8 mouse cellular contexts compared by ENCODE assay signal in the genomic region with DNA sequence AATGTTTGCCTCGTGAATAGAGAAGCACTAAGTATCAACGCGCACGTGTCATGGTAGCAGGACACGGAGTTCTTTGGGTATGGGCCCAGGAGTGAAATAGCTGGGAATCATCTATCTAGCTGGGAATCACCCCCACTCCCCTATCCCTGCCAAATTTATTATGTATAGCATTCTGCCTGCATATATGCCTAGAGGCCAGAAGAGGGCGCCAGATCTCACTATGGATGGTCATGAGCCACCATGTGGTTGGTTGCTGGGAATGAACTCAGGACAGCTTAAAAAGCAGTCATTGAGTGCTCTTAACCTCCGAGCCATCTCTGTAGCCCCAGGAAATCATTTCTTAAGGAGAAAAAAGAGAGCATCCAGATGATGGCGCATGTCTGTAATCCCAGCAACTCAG. TPM values are rescaled to one million over a fixed set of nuclear protein-coding genes. Genes with fewer than 3 reads are reported as not detected.
DNase-seq lines count a peak whose midpoint lies in the region; ATAC-seq lines count a peak whose summit lies in the region.

No protein-coding gene starts in this region.

- ATAC-seq in erythroblast, adult 5-6 weeks (replicated peaks; ENCODE audit: low FRiP score, poor library complexity, severe bottlenecking): peak; percentile 78

- peak; percentile 53 to 67 for DNase-seq in cerebellum, adult 18-20 months
- DNase-seq in cerebellum, adult 11-12 months: no peak
- peak; percentile 64 to 65 for DNase-seq in kidney, postnatal 4 days
- no peak for DNase-seq in kidney, adult 8-10 months
- DNase-seq in NIH3T3 (ENCODE audit: low read depth): peak; percentile 72
- DNase-seq in natural killer cell, adult 2 months (ENCODE audit: low spot score in 2 of 2): peak; percentile 51 to 61
- no peak for DNase-seq in ovary, postnatal 36 days (ENCODE audit: low spot score)

RNA-seq across cellular contexts. Expression of a gene that starts 30.0 kb away (rescaled TPM):
- total RNA-seq in erythroblast, adult 5-6 weeks (2015; ENCODE audit: low replicate concordance): 2.1 and 6.9 TPM in 2 replicates
- 4.5 and 6.4 TPM in 2 replicates for total RNA-seq in erythroblast, adult 5-6 weeks (2017; ENCODE audit: low replicate concordance)

RNA-seq across cellular contexts. Expression of a gene that starts 49.5 kb away (rescaled TPM):
- 79.8 and 80.1 TPM in 2 replicates for total RNA-seq in erythroblast, adult 5-6 weeks (2015; ENCODE audit: low replicate concordance)
- 73.5 and 75.2 TPM in 2 replicates for total RNA-seq in erythroblast, adult 5-6 weeks (2017; ENCODE audit: low replicate concordance)

Comparison
In these comparisons a context has a peak if more than half of its experiments do, and no peak if none do; other contexts are left out.
1. DNase-seq: peak in cerebellum, adult 18-20 months (2 of 2), kidney, postnatal 4 days (2 of 2), NIH3T3 (single experiment) and natural killer cell, adult 2 months (2 of 2); none in cerebellum, adult 11-12 months (single experiment), kidney, adult 8-10 months (0 of 2) and ovary, postnatal 36 days (single experiment).